Mouse (Mus musculus) heart, embryonic 14.5 days (tissue): ENCODE results near the gene Srcin1. TPM values are rescaled to one million over a fixed set of nuclear protein-coding genes. Genes with fewer than 3 reads are reported as not detected.

ENCODE experiments used
- ATAC-seq: fragments of 200-750 bp; cut with Nextera tagmentation; 2 replicates; pipeline ENCODE4 v1.8.0; 2017; ENCODE audit warnings: low read depth, moderate TSS enrichment; ENCODE audit not compliant: insufficient number of reproducible peaks, insufficient read depth, low FRiP score
- H3K27ac ChIP-seq, 2 experiments: fragments of 200-500 bp in 1 of 2; fragments of 300-500 bp in 1 of 2; sonication (generic) in 1 of 2; replicated peaks in 1 of 2; 2 replicates each; pipeline ENCODE4 v1.5.1; 2012 to 2014; ENCODE audit warnings: low read depth in 2 of 2, low read length in 2 of 2, control low read depth in 1 of 2, mild to moderate bottlenecking in 1 of 2, mixed read lengths in 1 of 2; ENCODE audit not compliant: control insufficient read depth in 1 of 2, insufficient read depth in 1 of 2
- H3K27me3 ChIP-seq: fragments of 300-500 bp; sonication (generic); 2 replicates; pipeline ENCODE4 v1.6.1; 2014; ENCODE audit warnings: mild to moderate bottlenecking, low read length, control low read depth; ENCODE audit not compliant: control insufficient read depth, insufficient read depth
- H3K36me3 ChIP-seq: fragments of 300-500 bp; sonication (generic); 2 replicates; pipeline ENCODE4 v1.6.1; 2014; ENCODE audit warnings: mild to moderate bottlenecking, control low read depth, low read length, mixed read lengths; ENCODE audit not compliant: control insufficient read depth, insufficient read depth
- H3K4me1 ChIP-seq, 2 experiments: fragments of 200-500 bp in 1 of 2; fragments of 300-500 bp in 1 of 2; sonication (generic) in 1 of 2; 2 replicates each; pipeline ENCODE4 v1.6.1; 2012 to 2014; ENCODE audit warnings: low read length in 2 of 2, control low read depth in 1 of 2, mixed read lengths in 1 of 2; ENCODE audit not compliant: control insufficient read depth in 2 of 2, insufficient read depth in 2 of 2
- H3K4me2 ChIP-seq: fragments of 300-500 bp; sonication (generic); 2 replicates; pipeline ENCODE4 v1.6.1; 2014; ENCODE audit warnings: mild to moderate bottlenecking, low read length
- H3K4me3 ChIP-seq, 2 experiments: fragments of 200-500 bp in 1 of 2; fragments of 300-500 bp in 1 of 2; sonication (generic) in 1 of 2; 2 replicates each; pipeline ENCODE4 v1.5.1; 2012 to 2014; ENCODE audit warnings: low read length in 2 of 2, mild to moderate bottlenecking in 2 of 2, control low read depth in 1 of 2, low read depth in 1 of 2, moderate library complexity in 1 of 2; ENCODE audit not compliant: control insufficient read depth in 1 of 2, insufficient read depth in 1 of 2
- H3K9ac ChIP-seq: fragments of 300-500 bp; sonication (generic); 2 replicates; pipeline ENCODE4 v1.6.1; 2014; ENCODE audit warnings: mild to moderate bottlenecking, low read length
- H3K9me3 ChIP-seq: fragments of 300-500 bp; sonication (generic); 2 replicates; pipeline ENCODE4 v1.6.1; 2016; ENCODE audit warnings: low read length, control low read depth; ENCODE audit not compliant: control insufficient read depth
- WGBS: fragments of 180-500 bp; shearing (Covaris S2); extraction: QIAGEN DNeasy Blood & Tissue Kit; methylation state at CpG from one replicate; pipeline ENCODE4 v1.1.7; 2014; 5-methylcytosine and 5-hydroxymethylcytosine counted together
- polyA plus RNA-seq: library from polyadenylated mRNA; unstranded; fragments of >200 nt; fragmentation: Nextera tagmentation; extraction: Ambion mirVana; gene quantifications from 2 replicates; pipeline ENCODE4 v1.2.1, GENCODE M21; 2014

Srcin1 gene
- polyA plus RNA-seq, 1 experiment from 2014 or later: 0.22 TPM

DNA sequence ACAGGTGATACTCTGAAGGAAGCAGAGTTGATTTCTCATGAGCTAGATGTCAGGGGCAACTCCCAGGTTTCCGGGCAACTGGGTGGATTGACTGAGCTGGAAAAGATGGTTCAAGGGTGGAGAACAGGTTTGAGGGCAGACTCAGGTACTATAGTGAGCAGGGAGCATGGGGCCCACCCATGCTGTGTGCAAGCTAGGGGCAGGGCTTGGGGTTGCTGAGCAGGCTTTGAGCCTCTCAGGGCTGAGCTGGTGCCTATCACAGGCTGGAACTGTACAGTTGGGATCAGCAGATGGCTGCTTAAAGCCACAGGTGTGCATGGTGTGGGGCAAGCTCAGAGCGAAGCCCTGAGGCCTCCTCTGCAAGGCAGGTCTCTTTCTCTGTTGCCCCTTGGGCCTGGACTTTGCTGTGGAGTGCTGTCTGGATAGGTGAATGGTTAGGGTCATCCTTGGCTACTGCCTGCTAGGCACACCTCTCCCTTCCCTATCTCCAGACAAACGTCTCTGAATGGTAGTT, 114.6 kb downstream of the Srcin1 start:
- peaks cover 100% of the 10 kb centered on the region for H3K36me3 ChIP-seq
- H3K4me2 ChIP-seq: no peak overlapping the region
- H3K27ac ChIP-seq: no peak overlapping the region
- no peak for ATAC-seq
- no peak overlapping the region for H3K4me3 ChIP-seq
- no peaks in the 10 kb centered on the region for H3K4me1 ChIP-seq
- no peaks in the 10 kb centered on the region for H3K9me3 ChIP-seq
- 89% methylated on average over 3 of the region's 3 CpGs for WGBS
- H3K27me3 ChIP-seq: no peaks in the 10 kb centered on the region
- no peak overlapping the region for H3K9ac ChIP-seq

Other genes starting within 250 kb of the Srcin1 start
- gene Gpr179, start 224.1 kb downstream of the Srcin1 start, polyA plus RNA-seq: 0.05 TPM in 2 replicates
- gene Socs7, start 213.6 kb downstream of the Srcin1 start, polyA plus RNA-seq: 2.2 and 3.6 TPM in 2 replicates
- 7.1 and 8.4 TPM in 2 replicates for gene Arhgap23, start 160.7 kb downstream of the Srcin1 start, polyA plus RNA-seq
- 0.19 TPM in 1 of 2 replicates, not detected in the other for gene 4933428G20Rik, start 75.8 kb downstream of the Srcin1 start, polyA plus RNA-seq
- 0.77 and 1.00 TPM in 2 replicates for gene Epop, start 53.5 kb upstream of the Srcin1 start, polyA plus RNA-seq
- gene Mllt6, start 87.2 kb upstream of the Srcin1 start, polyA plus RNA-seq: 3.2 and 3.3 TPM in 2 replicates
- 52.6 and 63.2 TPM in 2 replicates for gene Cisd3, start 109.6 kb upstream of the Srcin1 start, polyA plus RNA-seq
- 12.5 and 14.5 TPM in 2 replicates for gene Pcgf2, start 124.3 kb upstream of the Srcin1 start, polyA plus RNA-seq
- 430 and 441 TPM in 2 replicates for gene Psmb3, start 127.2 kb upstream of the Srcin1 start, polyA plus RNA-seq
- gene Pip4k2b, start 168.5 kb upstream of the Srcin1 start, polyA plus RNA-seq: 0.80 and 1.1 TPM in 2 replicates
- gene Cwc25, start 190.4 kb upstream of the Srcin1 start, polyA plus RNA-seq: 9.0 and 9.8 TPM in 2 replicates
- not detected in 2 replicates for gene 1700001P01Rik, start 199.7 kb upstream of the Srcin1 start, polyA plus RNA-seq
- 499 and 536 TPM in 2 replicates for gene Rpl23, start 206.3 kb upstream of the Srcin1 start, polyA plus RNA-seq
- 26.5 and 28.1 TPM in 2 replicates for gene Lasp1, start 222.8 kb upstream of the Srcin1 start, polyA plus RNA-seq